Mouse (Mus musculus) lung, postnatal 0 days (tissue): ENCODE data around the gene Gna11.

Experiments used
- CTCF ChIP-seq: IDR thresholded peaks from 2 replicates; pipeline ENCODE4 v1.5.1; 2016; ENCODE audit warnings: antibody characterized with exemption, mild to moderate bottlenecking
- EP300 ChIP-seq: IDR thresholded peaks from 2 replicates; pipeline ENCODE4 v1.6.1; 2016; ENCODE audit warnings: antibody characterized with exemption, mild to moderate bottlenecking, control low read depth

- TF ChIP-seq CTCF (no peak), EP300 (no peak)
These were observed 56.9 kb downstream of the Gna11 start for GRCm38 (mm10) chr10:81488081-81488480.
